Mouse (Mus musculus) thymus, postnatal 4 days (tissue): Measurements from ENCODE around the gene Amn.

Source experiments
- DNase-seq: peaks from one replicate; pipeline ENCODE4 v3.0.0; 2021

The Amn gene

GRCm38 (mm10) chr12:111325744-111326424, 55.0 kb downstream of the Amn start:
- no peak for DNase-seq
